Mouse (Mus musculus): ENCODE measurements around the gene Sema3f. TPM values are rescaled to one million over a fixed set of nuclear protein-coding genes. Genes with fewer than 3 reads are reported as not detected.

The Sema3f gene
- 7.2 and 12.4 TPM in 2 replicates for polyA plus RNA-seq (2012; ENCODE audit: low replicate concordance)

GRCm38 (mm10) chr9:107709697-107710483 is at the start of gene Sema3f:
Sema3f (minus strand) TSS chr9:107710475.

DNA sequence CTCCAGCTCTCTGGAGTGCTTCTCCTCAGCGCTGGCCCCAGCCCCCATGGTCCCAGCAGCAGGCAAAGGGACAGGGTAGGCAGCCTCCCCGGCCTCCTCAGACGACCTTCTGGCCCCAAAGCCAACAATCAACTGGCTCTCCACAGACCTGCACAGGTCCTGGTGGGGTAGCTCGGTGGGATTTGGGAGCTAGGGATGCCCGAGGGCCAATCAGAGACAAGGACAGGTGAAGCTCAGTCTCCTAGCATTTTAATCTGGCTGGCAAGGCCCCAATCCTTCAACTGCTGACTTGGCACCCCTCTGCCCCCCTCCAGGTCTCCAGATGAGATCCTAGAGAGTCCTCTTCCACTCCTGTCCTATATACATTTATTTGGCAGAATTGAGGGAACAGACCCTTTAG is 30.8 kb downstream of the Sema3f start, which contains the start of gene Gnat1:
Gene Gnat1, minus strand, starts transcription at position 212 of the 400 bp plus-strand sequence.

DNA sequence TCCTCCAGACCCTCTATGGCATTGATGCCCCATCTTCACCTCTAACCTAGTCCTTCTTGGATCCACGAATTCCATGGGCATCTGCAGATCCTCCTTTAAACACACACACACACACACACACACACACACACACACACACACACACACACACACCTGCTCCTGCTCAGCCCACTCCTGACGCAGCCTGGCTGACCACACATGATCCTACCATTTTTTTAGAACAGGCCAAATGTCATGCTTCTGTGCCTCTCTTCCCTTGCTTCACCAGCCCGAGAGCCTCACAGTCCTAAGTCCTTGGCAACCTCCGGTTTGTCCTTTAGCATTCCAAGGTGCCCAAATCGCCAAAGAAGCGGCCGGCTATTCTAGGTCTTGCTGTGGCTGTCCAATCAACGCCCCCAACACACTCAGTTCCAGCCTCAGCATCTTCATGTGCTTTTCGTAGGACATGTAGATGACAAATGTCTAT is 40.8 kb downstream of the Sema3f start, which contains the start of gene Slc38a3:
Gene Slc38a3, minus strand, starts transcription at position 51 of the 466 bp plus-strand sequence.

GRCm38 (mm10) chr9:107635279-107636028 is 74.8 kb downstream of the Sema3f start, which contains the start of gene Gnai2:
Gnai2 (minus strand) TSS chr9:107635367.

Other genes starting within 250 kb of the Sema3f start
- 35.1 and 38.3 TPM in 2 replicates for gene Tmem115, start 176.5 kb downstream of the Sema3f start, polyA plus RNA-seq (2012; ENCODE audit: low replicate concordance)
- gene Cyb561d2, start 168.3 kb downstream of the Sema3f start, polyA plus RNA-seq (2012; ENCODE audit: low replicate concordance): 13.2 and 19.1 TPM in 2 replicates
- 0.42 and 1.4 TPM in 2 replicates for gene Nprl2, start 168.2 kb downstream of the Sema3f start, polyA plus RNA-seq (2012; ENCODE audit: low replicate concordance)
- 2.2 TPM in 1 of 2 replicates, not detected in the other for gene Zmynd10, start 163.2 kb downstream of the Sema3f start, polyA plus RNA-seq (2012; ENCODE audit: low replicate concordance)
- 12.4 and 15.7 TPM in 2 replicates for gene Rassf1, start 158.9 kb downstream of the Sema3f start, polyA plus RNA-seq (2012; ENCODE audit: low replicate concordance)
- 39.9 and 55.8 TPM in 2 replicates for gene Tusc2, start 147.2 kb downstream of the Sema3f start, polyA plus RNA-seq (2012; ENCODE audit: low replicate concordance)
- 67.5 and 96.1 TPM in 2 replicates for gene Hyal2, start 142.5 kb downstream of the Sema3f start, polyA plus RNA-seq (2012; ENCODE audit: low replicate concordance)
- gene Hyal1, start 133.5 kb downstream of the Sema3f start, polyA plus RNA-seq (2012; ENCODE audit: low replicate concordance): 3.4 and 3.5 TPM in 2 replicates
- gene Naa80, start 131.6 kb downstream of the Sema3f start, polyA plus RNA-seq (2012; ENCODE audit: low replicate concordance): 94.0 and 121 TPM in 2 replicates
- gene Hyal3, start 129.7 kb downstream of the Sema3f start, polyA plus RNA-seq (2012; ENCODE audit: low replicate concordance): 1.1 TPM in 1 of 2 replicates, not detected in the other
- gene Ifrd2, start 122.8 kb downstream of the Sema3f start, polyA plus RNA-seq (2012; ENCODE audit: low replicate concordance): 258 and 340 TPM in 2 replicates
- gene Sema3b, start 101.2 kb downstream of the Sema3f start, polyA plus RNA-seq (2012; ENCODE audit: low replicate concordance): not detected in 2 replicates
- 672 and 886 TPM in 2 replicates for gene Gnai2, start 75.1 kb downstream of the Sema3f start, polyA plus RNA-seq (2012; ENCODE audit: low replicate concordance)
- gene Slc38a3, start 40.9 kb downstream of the Sema3f start, polyA plus RNA-seq (2012; ENCODE audit: low replicate concordance): not detected in 2 replicates
- not detected in 2 replicates for gene Gnat1, start 30.8 kb downstream of the Sema3f start, polyA plus RNA-seq (2012; ENCODE audit: low replicate concordance)
- 23.3 and 38.8 TPM in 2 replicates for gene Rbm5, start 60.5 kb upstream of the Sema3f start, polyA plus RNA-seq (2012; ENCODE audit: low replicate concordance)
- 10.8 and 14.4 TPM in 2 replicates for gene Rbm6, start 162.8 kb upstream of the Sema3f start, polyA plus RNA-seq (2012; ENCODE audit: low replicate concordance)
- 14.0 and 30.7 TPM in 2 replicates for gene Mon1a, start 177.7 kb upstream of the Sema3f start, polyA plus RNA-seq (2012; ENCODE audit: low replicate concordance)
- 11.4 and 21.0 TPM in 2 replicates for gene Mst1r, start 196.4 kb upstream of the Sema3f start, polyA plus RNA-seq (2012; ENCODE audit: low replicate concordance)
- not detected in 2 replicates for gene Actl11, start 218.0 kb upstream of the Sema3f start, polyA plus RNA-seq (2012; ENCODE audit: low replicate concordance)
- gene Camkv, start 225.2 kb upstream of the Sema3f start, polyA plus RNA-seq (2012; ENCODE audit: low replicate concordance): not detected in 2 replicates
- gene Traip, start 239.7 kb upstream of the Sema3f start, polyA plus RNA-seq (2012; ENCODE audit: low replicate concordance): 2.7 and 6.5 TPM in 2 replicates

Measured in leukemia stem cell, adult 10-12 weeks (primary cell).